Mouse (Mus musculus) heart, adult 9 months (tissue): ENCODE measurements at regions not wholly inside any gene's neighbourhood (a gene's known extent, or its start where the extent isn't known, plus 50 kb on each side); places are given as distances from the start of the nearest gene placed in this dataset.

ENCODE experiments used
- DNase-seq, 2 experiments: peaks; one replicate each; pipeline ENCODE4 v3.0.0; 2022; ENCODE audit warnings: low spot score in 2 of 2

- DNase-seq = no peak
Measured at GRCm38 (mm10) chr1:35865263-35865662, 202.9 kb upstream of the Hs6st1 start.

DNA sequence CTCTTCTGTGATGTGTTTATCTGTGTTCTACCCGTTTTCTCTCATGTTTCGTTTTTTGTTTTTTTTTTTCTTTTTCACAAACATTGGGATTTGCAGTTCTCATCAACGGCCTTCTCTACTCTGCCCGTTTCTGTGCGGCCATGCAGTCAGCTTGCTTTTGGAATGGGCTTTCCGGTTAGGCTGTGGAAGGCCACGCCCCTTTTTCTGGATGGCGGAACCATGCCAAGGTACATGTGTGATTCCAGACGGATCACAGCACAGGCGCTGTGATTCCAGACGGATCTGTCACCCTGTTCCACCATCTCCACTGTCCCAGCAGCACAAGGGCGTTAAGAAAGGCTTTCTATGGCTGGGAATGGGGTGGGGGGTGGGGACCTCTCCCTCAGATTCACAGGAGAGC is 201.6 kb upstream of the Hs6st1 start:
- no peak for DNase-seq

GRCm38 (mm10) chr1:35869381-35870143 is 198.6 kb upstream of the Hs6st1 start:
- DNase-seq = peak; percentile 83 to 85

DNA sequence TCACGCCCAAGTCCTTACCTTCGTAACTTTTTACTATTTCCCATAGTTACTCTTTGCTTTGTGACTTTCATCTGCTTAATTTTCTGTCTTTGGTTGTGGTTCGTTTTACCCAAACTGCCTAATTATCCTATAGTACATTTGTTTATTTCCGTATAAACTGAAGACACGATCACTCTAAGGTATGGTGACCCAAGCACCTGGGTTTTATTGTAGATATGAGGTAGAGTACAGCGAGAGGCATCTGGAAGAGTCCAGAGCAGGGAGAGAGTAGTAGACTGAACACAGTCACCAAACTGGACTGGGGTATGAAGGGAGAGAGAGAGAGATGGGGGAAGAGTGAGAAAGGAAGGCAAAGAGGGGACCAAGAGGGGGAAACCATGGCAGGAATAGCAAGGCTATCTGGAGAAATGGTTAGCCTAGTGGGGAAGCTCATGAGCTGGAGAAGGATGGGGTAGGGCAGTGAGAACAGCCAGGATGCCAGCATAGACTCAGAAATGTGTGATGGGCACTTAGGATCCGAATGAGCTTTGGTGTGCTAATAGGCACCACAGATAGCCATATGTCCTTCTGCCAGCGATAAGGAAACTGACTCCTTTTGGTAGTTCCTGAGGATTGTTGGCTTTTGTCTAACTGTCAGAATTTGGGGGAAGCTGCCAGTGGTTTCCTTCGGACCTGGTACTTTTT is 197.9 kb upstream of the Hs6st1 start:
- no peak for DNase-seq

- DNase-seq = no peak
Measured at GRCm38 (mm10) chr1:35873038-35873437, 195.2 kb upstream of the Hs6st1 start.

DNA sequence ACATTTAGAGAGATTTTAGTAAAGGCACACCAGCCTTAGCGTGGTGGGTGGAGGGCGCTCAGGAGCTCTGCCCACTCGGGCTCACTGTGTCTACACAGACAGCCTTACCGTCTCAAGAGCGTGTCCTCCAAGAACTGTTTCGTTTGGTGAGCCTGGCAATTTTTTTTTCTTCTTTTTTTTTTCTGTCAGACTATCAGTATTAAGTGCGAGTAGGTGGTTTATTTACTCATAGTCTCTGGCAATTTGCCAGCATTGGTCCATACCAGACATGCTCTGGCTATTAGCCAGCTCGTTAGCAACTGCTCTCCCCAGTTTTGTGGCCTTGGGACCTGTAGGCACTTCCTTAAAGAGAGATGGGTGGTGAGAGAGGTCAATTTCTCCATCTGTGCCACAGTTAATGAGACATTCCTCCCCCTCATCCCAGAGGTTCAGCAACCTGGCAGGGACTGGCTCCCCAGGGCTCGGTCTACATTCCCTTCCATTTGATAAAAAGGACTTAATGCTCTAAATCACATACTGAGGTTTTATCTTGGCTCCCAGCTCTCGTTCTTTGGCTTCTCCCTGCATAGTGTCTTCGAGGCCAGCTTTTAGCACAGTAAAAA is 192.9 kb upstream of the Hs6st1 start:
- peak; percentile 55 to 72 for DNase-seq

- DNase-seq = peak; percentile 39 to 61
Measured at GRCm38 (mm10) chr1:35878426-35878825, 189.8 kb upstream of the Hs6st1 start.

DNA sequence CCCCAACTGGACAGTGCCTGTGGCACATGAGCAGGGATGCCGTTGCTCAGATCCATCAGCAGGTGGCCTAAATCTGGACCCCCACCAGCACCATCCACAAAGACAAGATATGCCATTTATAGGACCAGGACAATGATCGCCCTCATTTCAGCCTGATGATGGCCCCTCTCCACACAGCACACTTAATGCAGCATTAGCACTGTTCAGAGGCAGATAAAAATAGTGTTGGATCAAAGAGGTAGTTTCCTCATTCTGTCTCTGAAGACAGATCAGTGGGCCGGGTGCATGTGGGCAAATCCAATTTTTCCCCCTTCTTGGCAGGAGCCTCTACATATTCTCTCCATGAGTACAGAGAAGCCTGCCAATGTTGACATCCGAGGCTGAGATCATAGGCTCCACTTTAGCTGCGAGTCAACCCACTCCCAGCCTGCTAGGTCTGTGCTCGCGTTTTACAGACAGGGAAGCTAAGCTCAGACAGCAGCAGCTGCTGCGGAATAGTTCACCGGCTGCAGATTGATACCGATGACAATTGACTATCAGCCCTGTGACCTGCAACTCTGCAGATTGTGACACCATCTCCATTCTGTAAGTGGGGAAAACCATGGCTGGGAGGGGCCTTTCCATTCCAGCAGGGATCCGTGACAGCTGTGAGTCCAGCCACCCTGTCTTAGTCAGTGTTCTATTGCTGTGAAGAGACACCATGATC is 188.7 kb upstream of the Hs6st1 start:
- peak; percentile 70 to 72 for DNase-seq

GRCm38 (mm10) chr1:35880562-35881265 is 187.5 kb upstream of the Hs6st1 start:
- DNase-seq = no peak

GRCm38 (mm10) chr1:35881521-35881920 is 186.7 kb upstream of the Hs6st1 start:
- DNase-seq = no peak

DNA sequence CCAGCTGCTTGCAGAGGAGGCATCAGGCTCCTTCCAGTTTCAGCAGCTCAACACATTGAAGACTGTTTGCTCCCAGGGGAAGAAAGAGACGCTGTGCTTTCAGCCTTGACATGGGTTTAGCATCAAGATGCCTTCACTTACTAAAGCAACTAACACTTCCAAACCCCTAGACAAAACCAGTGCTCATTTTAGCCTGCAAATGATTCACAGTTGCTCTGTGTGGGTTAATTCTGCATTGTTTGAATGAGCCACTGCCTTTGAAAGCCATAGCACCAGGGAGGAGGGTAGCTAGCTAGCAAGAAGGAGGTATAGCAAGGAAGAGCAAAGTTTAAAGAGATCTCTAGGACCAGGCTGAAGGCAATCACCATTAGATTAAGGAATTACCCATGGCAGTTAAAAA is 186.1 kb upstream of the Hs6st1 start:
- no peak for DNase-seq

DNA sequence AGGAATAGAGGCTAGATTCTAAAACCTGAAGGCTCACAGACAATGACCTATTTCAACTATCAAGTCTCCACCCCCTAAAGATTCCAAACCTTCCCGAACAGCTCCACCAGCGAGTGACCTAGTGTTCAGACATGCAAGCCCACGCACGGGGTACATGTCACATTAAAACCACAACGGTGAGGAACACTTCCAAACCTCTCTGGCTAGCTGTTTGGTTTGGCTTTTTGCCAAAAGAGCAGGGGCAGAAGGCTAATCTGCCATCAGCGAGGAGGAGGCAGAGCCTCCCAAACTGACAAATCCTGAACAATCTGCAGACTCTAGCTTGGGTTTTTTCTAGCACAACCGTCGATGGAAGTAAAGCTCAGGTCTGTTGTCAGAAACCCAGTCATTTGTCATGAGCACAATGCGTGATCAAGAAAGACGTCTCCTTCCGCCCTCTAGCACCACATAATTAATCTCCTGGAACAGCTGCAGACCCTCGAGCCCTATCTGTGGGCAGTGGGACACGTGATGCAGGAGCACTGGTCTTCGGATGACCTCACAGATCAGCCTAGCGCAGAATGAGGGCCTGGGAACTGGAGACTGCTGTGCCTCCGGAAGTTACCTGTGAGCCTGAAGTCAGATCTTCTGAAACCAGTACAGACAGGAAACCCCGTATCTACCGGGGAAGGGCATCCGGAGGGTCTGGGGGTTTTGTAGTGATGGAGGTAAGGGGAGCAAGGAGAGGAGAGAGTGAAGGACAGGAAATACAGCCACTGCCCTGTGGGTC is 178.3 kb upstream of the Hs6st1 start:
- DNase-seq = no peak

DNA sequence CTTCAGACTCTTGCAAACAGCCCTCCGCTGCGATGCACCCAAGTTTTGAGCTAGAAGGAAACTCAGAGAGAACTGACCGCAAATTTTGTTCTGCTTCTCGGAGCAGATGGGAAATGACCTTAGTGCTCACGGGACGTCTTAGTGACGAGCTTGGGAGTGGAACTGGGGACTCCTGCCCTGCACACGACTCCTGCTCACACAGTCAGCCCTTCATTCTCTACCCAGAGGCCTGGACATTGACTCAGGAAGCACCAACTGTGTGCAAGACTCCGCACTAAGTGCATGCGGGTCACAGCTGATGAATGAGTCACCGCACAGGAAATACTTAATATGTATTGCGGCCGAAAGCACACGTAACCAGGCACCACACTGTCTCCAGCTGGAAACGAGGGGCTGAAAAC is 177.7 kb upstream of the Hs6st1 start:
- DNase-seq = no peak

DNA sequence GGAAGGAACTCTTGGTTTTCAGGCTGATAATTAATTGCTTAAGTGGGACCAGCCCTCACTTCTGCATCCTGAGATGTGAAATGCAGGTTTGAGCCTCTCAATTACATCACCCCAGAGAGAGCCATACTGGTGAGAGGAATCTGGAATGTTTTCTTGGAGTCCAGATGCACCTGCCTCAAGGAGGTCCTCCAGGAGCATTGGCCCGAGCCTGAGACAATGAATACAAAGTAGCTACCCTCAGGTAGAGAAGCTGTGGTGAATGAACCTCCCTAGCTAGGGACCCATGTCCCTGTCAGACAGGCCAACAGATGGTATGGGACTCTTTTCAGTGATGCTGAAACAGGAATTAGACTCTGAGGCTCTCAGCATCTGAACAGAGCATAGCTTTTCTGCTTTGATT is 168.7 kb upstream of the Hs6st1 start:
- no peak for DNase-seq

GRCm38 (mm10) chr1:35904001-35904547 is 164.1 kb upstream of the Hs6st1 start:
- no peak for DNase-seq

- DNase-seq = no peak
Measured at GRCm38 (mm10) chr1:35913551-35913950, 154.6 kb upstream of the Hs6st1 start.

DNA sequence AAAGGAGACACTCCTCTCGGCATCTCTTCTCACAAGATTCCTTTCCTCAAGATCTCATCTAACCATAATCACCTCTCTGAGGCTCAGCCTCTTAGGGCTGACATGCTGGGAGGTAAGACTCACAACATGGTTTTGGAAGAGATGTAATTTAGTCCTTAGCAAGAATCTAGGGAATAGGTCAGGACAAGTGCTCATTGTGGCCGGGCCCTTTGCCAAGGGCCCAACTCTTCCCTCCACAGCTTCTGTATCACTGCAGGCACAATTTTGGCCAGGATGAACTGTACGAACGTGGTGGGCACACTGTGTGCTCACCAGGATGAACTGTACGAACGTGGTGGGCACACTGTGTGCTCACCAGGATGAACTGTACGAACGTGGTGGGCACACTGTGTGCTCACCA is 154.0 kb upstream of the Hs6st1 start:
- peak in 1 of 2 experiments; percentile 12 for DNase-seq

DNA sequence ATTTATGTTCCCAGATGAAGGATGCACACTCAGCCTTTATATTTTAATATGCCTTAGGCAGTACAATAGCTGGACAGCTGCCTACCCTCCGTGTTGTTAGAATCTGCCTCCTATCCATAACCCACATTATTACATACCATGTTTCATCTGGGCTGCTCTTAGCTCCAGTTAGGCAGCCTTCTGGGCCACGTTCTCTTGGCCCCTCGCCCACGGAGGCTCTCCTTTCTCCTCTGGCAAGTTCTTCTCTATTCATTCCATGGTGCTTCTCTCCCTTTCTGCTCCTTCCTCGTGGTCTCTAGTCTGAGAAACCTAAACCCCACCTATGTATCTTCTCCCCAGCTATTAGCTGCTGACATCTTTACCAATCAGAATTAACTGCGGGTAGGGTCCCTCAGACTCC is 152.7 kb upstream of the Hs6st1 start:
- DNase-seq = no peak

- DNase-seq = no peak
Measured at GRCm38 (mm10) chr1:35919840-35920734, 148.1 kb upstream of the Hs6st1 start.

- no peak for DNase-seq
Measured at GRCm38 (mm10) chr1:35924796-35925195, 143.4 kb upstream of the Hs6st1 start.
